Comparison of ENCODE assay signal across 22 mouse cellular contexts in the genomic region with DNA sequence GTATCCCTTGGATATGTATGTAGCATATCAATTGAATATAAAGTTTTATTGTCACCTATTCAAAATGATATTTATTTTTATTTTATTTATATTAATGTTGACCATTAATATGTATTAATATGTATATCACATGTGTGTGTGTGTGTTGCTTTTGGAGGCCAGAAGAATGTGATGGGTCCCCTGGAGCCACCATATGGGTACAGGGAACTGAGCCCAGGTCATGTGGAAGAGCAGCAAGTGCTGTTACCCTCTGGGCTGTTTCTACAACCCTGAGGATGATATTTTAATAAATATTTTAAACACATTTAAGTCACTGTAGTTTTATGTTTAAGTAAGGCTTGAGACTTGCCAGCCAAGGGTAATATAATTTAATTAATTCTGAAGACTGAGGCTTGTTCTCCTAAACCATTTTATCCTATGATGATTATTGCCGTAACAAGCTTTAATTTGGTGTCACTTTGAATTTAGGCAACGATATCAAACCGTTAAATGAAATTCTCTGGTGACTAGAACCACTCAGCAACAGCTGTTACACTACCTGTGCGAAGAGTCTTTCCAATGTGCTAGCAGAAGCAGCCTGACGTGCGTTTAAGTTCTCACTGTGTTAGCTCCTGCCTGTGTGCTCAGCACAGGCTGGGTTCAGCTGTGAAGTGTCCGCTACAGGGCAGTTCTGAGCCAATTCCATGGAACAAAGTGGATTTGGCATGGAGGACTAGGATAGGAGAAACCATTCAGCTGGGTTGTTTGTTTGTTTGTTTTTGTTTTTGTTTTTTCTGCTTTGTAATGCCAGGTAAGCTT.
A peak's percentile ranks its signal among the peaks of the same experiment; 100 is the strongest.
DNase-seq lines count a peak whose midpoint lies in the region; ATAC-seq lines count a peak whose summit lies in the region.
"Had no signal": no experiment of that assay in that cellular context is flagged by ENCODE, and none has a peak within 500 bp of the region (broad histone marks: within the 10 kb centered on the region; RNA-seq: fewer than 3 reads in every experiment).

No protein-coding gene starts in this region.

- no peak for ATAC-seq in embryonic facial prominence, embryonic 14.5 days (ENCODE audit: low read depth)
- peak; percentile 85 for ATAC-seq in hindbrain, embryonic 16.5 days
- ATAC-seq in midbrain, embryonic 16.5 days, result peak; percentile 66; the same call in 1 of the 2 replicates

- H3K27me3 ChIP-seq in embryonic facial prominence, embryonic 14.5 days (replicated peaks; ENCODE audit: control insufficient read depth, insufficient read depth, low read length), result no peaks in the 10 kb centered on the region
- no peaks in the 10 kb centered on the region for H3K27me3 ChIP-seq in embryonic facial prominence, embryonic 10.5 days (replicated peaks; ENCODE audit: low read depth, poor library complexity, severe bottlenecking)
- no peaks in the 10 kb centered on the region for H3K27me3 ChIP-seq in hindbrain, embryonic 16.5 days (replicated peaks; ENCODE audit: control insufficient read depth, insufficient read depth, low read length)
- no peaks in the 10 kb centered on the region for H3K27me3 ChIP-seq in midbrain, embryonic 16.5 days (ENCODE audit: control insufficient read depth, insufficient read depth, low read depth, low read length)
- H3K27me3 ChIP-seq: embryonic facial prominence, embryonic 12.5 days; forebrain, embryonic 12.5 days; limb, embryonic 15.5 days had no signal

- no peak overlapping the region for H3K4me3 ChIP-seq in embryonic facial prominence, embryonic 14.5 days (ENCODE audit: low read depth, low read length)
- H3K4me3 ChIP-seq in embryonic facial prominence, embryonic 10.5 days, result no peak overlapping the region
- no peak overlapping the region for H3K4me3 ChIP-seq in hindbrain, embryonic 16.5 days (ENCODE audit: low read length)
- no peak overlapping the region for H3K4me3 ChIP-seq in midbrain, embryonic 16.5 days (ENCODE audit: low read depth, low read length)
- H3K4me3 ChIP-seq: embryonic facial prominence, embryonic 12.5 days; erythroblast, embryonic 14.5 days; forebrain, embryonic 12.5 days; gastrocnemius, adult 2 months; heart, embryonic 10.5 days; left cerebral cortex, adult 2 months; limb, embryonic 15.5 days had no signal

- no peak overlapping the region for H3K9ac ChIP-seq in embryonic facial prominence, embryonic 14.5 days (ENCODE audit: low read depth, low read length)
- no peak overlapping the region for H3K9ac ChIP-seq in hindbrain, embryonic 16.5 days (ENCODE audit: low read depth, low read length)
- no peak overlapping the region for H3K9ac ChIP-seq in midbrain, embryonic 16.5 days (ENCODE audit: low read depth, low read length)
- H3K9ac ChIP-seq: embryonic facial prominence, embryonic 12.5 days; forebrain, embryonic 12.5 days; limb, embryonic 15.5 days; liver, embryonic 14.5 days; lung, embryonic 14.5 days had no signal

- no peak overlapping the region for H3K27ac ChIP-seq in embryonic facial prominence, embryonic 14.5 days (replicated peaks; ENCODE audit: low read depth, low read length)
- H3K27ac ChIP-seq in embryonic facial prominence, embryonic 10.5 days (replicated peaks), result no peak overlapping the region
- H3K27ac ChIP-seq in hindbrain, embryonic 16.5 days (ENCODE audit: low read depth, low read length), result no peak overlapping the region
- no peak overlapping the region for H3K27ac ChIP-seq in midbrain, embryonic 16.5 days (ENCODE audit: low read length)
- H3K27ac ChIP-seq: embryonic facial prominence, embryonic 12.5 days; forebrain, embryonic 12.5 days; gastrocnemius, adult 2 months; heart, embryonic 10.5 days; left cerebral cortex, adult 2 months; limb, embryonic 15.5 days; liver, embryonic 14.5 days had no signal

- intact Hi-C loops in left cerebral cortex, postnatal 4 days (cut with DNase I), result no loop called here

- no peaks in the 10 kb centered on the region for H3K9me3 ChIP-seq in embryonic facial prominence, embryonic 14.5 days (ENCODE audit: control insufficient read depth, low read length)
- no peaks in the 10 kb centered on the region for H3K9me3 ChIP-seq in embryonic facial prominence, embryonic 10.5 days
- H3K9me3 ChIP-seq in hindbrain, embryonic 16.5 days (ENCODE audit: control insufficient read depth, low read length), result peaks cover 6% of the 10 kb centered on the region
- H3K9me3 ChIP-seq in midbrain, embryonic 16.5 days (replicated peaks; ENCODE audit: control insufficient read depth, low read length, poor library complexity, severe bottlenecking), result no peaks in the 10 kb centered on the region
- H3K9me3 ChIP-seq: embryonic facial prominence, embryonic 12.5 days; forebrain, embryonic 12.5 days; heart, embryonic 10.5 days; limb, embryonic 15.5 days had no signal

- DNase-seq in embryonic facial prominence, embryonic 14.5 days (ENCODE audit: low spot score), result peak; percentile 13
- no peak for DNase-seq in embryonic facial prominence, embryonic 10.5 days (ENCODE audit: low spot score)
- DNase-seq in left cerebral cortex, postnatal 4 days, result peak; percentile 42
- DNase-seq in left cerebral cortex, adult 18-20 months (ENCODE audit: low spot score in 2 of 2), result no peak
- DNase-seq in heart, postnatal 4 days, result no peak
- DNase-seq in gastrocnemius, postnatal 4 days (ENCODE audit: low spot score in 2 of 2), result no peak
- DNase-seq: adrenal gland, adult 2 months; gastrocnemius, adult 2 months; kidney, adult 18-20 months; layer of hippocampus, adult 9-11 months; lung, embryonic 14.5 days; right cerebral cortex, postnatal 4 days; thymus, postnatal 25 days had no signal

- H3K4me1 ChIP-seq in embryonic facial prominence, embryonic 14.5 days (ENCODE audit: control insufficient read depth, insufficient read depth, low read length), result no peaks in the 10 kb centered on the region
- no peaks in the 10 kb centered on the region for H3K4me1 ChIP-seq in embryonic facial prominence, embryonic 10.5 days
- H3K4me1 ChIP-seq in hindbrain, embryonic 16.5 days (ENCODE audit: control insufficient read depth, insufficient read depth, low read depth, low read length), result no peaks in the 10 kb centered on the region
- H3K4me1 ChIP-seq in midbrain, embryonic 16.5 days (ENCODE audit: control insufficient read depth, insufficient read depth, low read length), result peaks cover 2% of the 10 kb centered on the region; the same call in 1 of the 2 replicates
- H3K4me1 ChIP-seq: embryonic facial prominence, embryonic 12.5 days; forebrain, embryonic 12.5 days; limb, embryonic 15.5 days had no signal

- WGBS in embryonic facial prominence, embryonic 14.5 days, result 81% methylated on average over 7 of the region's 7 CpGs
- 88% methylated on average over 7 of the region's 7 CpGs for WGBS in embryonic facial prominence, embryonic 10.5 days
- 57% methylated on average over 7 of the region's 7 CpGs for WGBS in hindbrain, embryonic 16.5 days
- 54% methylated on average over 7 of the region's 7 CpGs for WGBS in midbrain, embryonic 16.5 days

- H3K4me2 ChIP-seq in embryonic facial prominence, embryonic 14.5 days (ENCODE audit: low read depth, low read length), result no peak overlapping the region
- H3K4me2 ChIP-seq in hindbrain, embryonic 16.5 days (ENCODE audit: low read length), result no peak overlapping the region
- no peak overlapping the region for H3K4me2 ChIP-seq in midbrain, embryonic 16.5 days (ENCODE audit: low read length)
- H3K4me2 ChIP-seq: embryonic facial prominence, embryonic 12.5 days; forebrain, embryonic 12.5 days; limb, embryonic 15.5 days; lung, embryonic 14.5 days had no signal

- no peaks in the 10 kb centered on the region for H3K36me3 ChIP-seq in embryonic facial prominence, embryonic 14.5 days (ENCODE audit: control insufficient read depth, insufficient read depth, low read length)
- peaks cover 9% of the 10 kb centered on the region; the same call in 1 of the 2 replicates for H3K36me3 ChIP-seq in embryonic facial prominence, embryonic 10.5 days (replicated peaks)
- no peaks in the 10 kb centered on the region for H3K36me3 ChIP-seq in hindbrain, embryonic 16.5 days (ENCODE audit: control insufficient read depth, insufficient read depth, low read length)
- no peaks in the 10 kb centered on the region for H3K36me3 ChIP-seq in midbrain, embryonic 16.5 days (ENCODE audit: control insufficient read depth, insufficient read depth, low read length)
- H3K36me3 ChIP-seq: limb, embryonic 15.5 days had no signal

Comparison
In these comparisons a context has a peak if more than half of its experiments do, and no peak if none do; other contexts are left out.
1. DNase-seq: peak in embryonic facial prominence, embryonic 14.5 days (single experiment) and left cerebral cortex, postnatal 4 days (single experiment); none in embryonic facial prominence, embryonic 10.5 days (single experiment), left cerebral cortex, adult 18-20 months (0 of 2), heart, postnatal 4 days (single experiment) and gastrocnemius, postnatal 4 days (0 of 2).